ENCODE assay signal across 9 mouse cellular contexts in the genomic region with DNA sequence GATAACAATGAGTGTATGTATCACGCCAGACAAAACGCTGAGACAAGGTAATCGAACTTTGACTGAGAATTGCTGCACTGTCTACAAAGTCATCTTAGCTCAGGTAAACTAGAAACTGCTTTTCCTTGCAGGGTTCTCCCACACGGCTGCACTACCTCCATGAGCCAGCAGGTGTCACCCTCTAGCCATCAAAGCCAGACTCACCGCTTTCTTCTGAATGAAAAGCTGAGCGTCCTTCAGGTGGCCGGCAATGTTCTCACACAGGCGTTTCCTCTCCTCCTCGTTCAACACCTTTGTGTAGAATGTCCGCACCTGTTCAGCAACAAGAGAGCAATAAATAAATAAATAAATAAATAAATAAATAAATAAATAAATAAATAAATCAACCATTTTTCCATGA. TPM values are rescaled to one million over a fixed set of nuclear protein-coding genes. Genes with fewer than 3 reads are reported as not detected.
DNase-seq lines count a peak whose midpoint lies in the region; ATAC-seq and TF ChIP-seq lines count a peak whose summit lies in the region.
"Had no signal": no experiment of that assay in that cellular context is flagged by ENCODE, and none has a peak within 500 bp of the region (broad histone marks: within the 10 kb centered on the region; RNA-seq: fewer than 3 reads in every experiment).

No protein-coding gene starts in this region.

- TF ChIP-seq CTCF in kidney, postnatal 0 days (IDR thresholded peaks at IDR 0.05; ENCODE audit: low read depth): peak; percentile 98
- peak; percentile 98 for TF ChIP-seq CTCF in stomach, postnatal 0 days (IDR thresholded peaks at IDR 0.05; ENCODE audit: low read depth)

- peaks cover 72% of the 10 kb centered on the region for H3K36me3 ChIP-seq in embryonic facial prominence, embryonic 10.5 days (replicated peaks)
- H3K36me3 ChIP-seq in kidney, postnatal 0 days (ENCODE audit: insufficient read depth, low read length): peaks cover 41% of the 10 kb centered on the region
- peaks cover 51% of the 10 kb centered on the region for H3K36me3 ChIP-seq in liver, embryonic 11.5 days (ENCODE audit: control insufficient read depth, insufficient read depth, low read length)
- H3K36me3 ChIP-seq in neural tube, embryonic 12.5 days: peaks cover 77% of the 10 kb centered on the region
- H3K36me3 ChIP-seq in stomach, postnatal 0 days (ENCODE audit: control insufficient read depth, insufficient read depth, low read length): peaks cover 31% of the 10 kb centered on the region

- WGBS in embryonic facial prominence, embryonic 10.5 days: 24% methylated on average over 10 of the region's 10 CpGs
- WGBS in kidney, postnatal 0 days: 17% methylated on average over 10 of the region's 10 CpGs
- WGBS in liver, embryonic 11.5 days: 24% methylated on average over 10 of the region's 10 CpGs
- WGBS in neural tube, embryonic 12.5 days: 24% methylated on average over 10 of the region's 10 CpGs
- 13% methylated on average over 10 of the region's 10 CpGs for WGBS in stomach, postnatal 0 days

- H3K4me1 ChIP-seq in embryonic facial prominence, embryonic 10.5 days: peaks cover 7% of the 10 kb centered on the region
- H3K4me1 ChIP-seq in kidney, postnatal 0 days (replicated peaks; ENCODE audit: insufficient read depth, low read length): 0 out of 2 replicates have a peak, but pooled peaks cover 4% of the 10 kb centered on the region
- 0 out of 2 replicates have a peak, but pooled peaks cover 3% of the 10 kb centered on the region for H3K4me1 ChIP-seq in liver, embryonic 11.5 days (replicated peaks; ENCODE audit: control insufficient read depth, insufficient read depth, low read length)
- H3K4me1 ChIP-seq in neural tube, embryonic 12.5 days: no peaks in the 10 kb centered on the region
- H3K4me1 ChIP-seq in stomach, postnatal 0 days (replicated peaks; ENCODE audit: control insufficient read depth, insufficient read depth): no peaks in the 10 kb centered on the region

- peak; percentile 65; the same call in 1 of the 2 replicates for ATAC-seq in kidney, postnatal 0 days (replicated peaks; ENCODE audit: low FRiP score, low read depth)
- peak; percentile 8; the same call in 1 of the 2 replicates for ATAC-seq in liver, embryonic 11.5 days (replicated peaks; ENCODE audit: low FRiP score)
- ATAC-seq in neural tube, embryonic 12.5 days (ENCODE audit: low FRiP score, low read depth): 0 out of 2 replicates have a peak, but pooled peaks have one; percentile 68
- peak; percentile 57 for ATAC-seq in stomach, postnatal 0 days (ENCODE audit: low FRiP score, low TSS enrichment)

- no peak overlapping the region for H3K4me3 ChIP-seq in embryonic facial prominence, embryonic 10.5 days
- H3K4me3 ChIP-seq in kidney, postnatal 0 days (replicated peaks; ENCODE audit: low read depth, low read length): no peak overlapping the region
- H3K4me3 ChIP-seq in liver, embryonic 11.5 days (ENCODE audit: low read depth, low read length): no peak overlapping the region
- no peak overlapping the region for H3K4me3 ChIP-seq in neural tube, embryonic 12.5 days
- no peak overlapping the region for H3K4me3 ChIP-seq in stomach, postnatal 0 days (ENCODE audit: low read depth, low read length)
- H3K4me3 ChIP-seq: embryonic facial prominence, embryonic 12.5 days had no signal

- DNase-seq in B cell, adult 2 months: peak; percentile 91 to 92
- peak; percentile 77 for DNase-seq in adrenal gland, postnatal 25 days
- peak; percentile 86 for DNase-seq in embryonic facial prominence, embryonic 10.5 days (ENCODE audit: low spot score)
- peak; percentile 32 to 66 for DNase-seq in heart, adult 9 months (ENCODE audit: low spot score in 2 of 2)
- peak; percentile 81 for DNase-seq in kidney, postnatal 0 days (ENCODE audit: low spot score)
- peak; percentile 76 for DNase-seq in liver, embryonic 11.5 days (ENCODE audit: low spot score)
- DNase-seq in stomach, postnatal 0 days (ENCODE audit: low spot score): peak; percentile 89

- no peak for TF ChIP-seq EP300 in stomach, postnatal 0 days (optimal IDR thresholded peaks at IDR 0.05)

- H3K27ac ChIP-seq in embryonic facial prominence, embryonic 10.5 days (replicated peaks): no peak overlapping the region
- no peak overlapping the region for H3K27ac ChIP-seq in kidney, postnatal 0 days
- no peak overlapping the region for H3K27ac ChIP-seq in liver, embryonic 11.5 days (ENCODE audit: low read depth, low read length)
- H3K27ac ChIP-seq in neural tube, embryonic 12.5 days: no peak overlapping the region
- H3K27ac ChIP-seq in stomach, postnatal 0 days (replicated peaks): no peak overlapping the region
- H3K27ac ChIP-seq: embryonic facial prominence, embryonic 12.5 days had no signal

- no peak overlapping the region for H3K9ac ChIP-seq in kidney, postnatal 0 days (ENCODE audit: low read depth, low read length)
- no peak overlapping the region for H3K9ac ChIP-seq in liver, embryonic 11.5 days (ENCODE audit: low read depth, low read length)
- no peak overlapping the region for H3K9ac ChIP-seq in neural tube, embryonic 12.5 days
- H3K9ac ChIP-seq in stomach, postnatal 0 days (ENCODE audit: low read length): no peak overlapping the region
- H3K9ac ChIP-seq: embryonic facial prominence, embryonic 12.5 days had no signal

- H3K4me2 ChIP-seq in kidney, postnatal 0 days (ENCODE audit: low read length): no peak overlapping the region
- no peak overlapping the region for H3K4me2 ChIP-seq in liver, embryonic 11.5 days
- H3K4me2 ChIP-seq in neural tube, embryonic 12.5 days (replicated peaks): no peak overlapping the region
- H3K4me2 ChIP-seq in stomach, postnatal 0 days (replicated peaks; ENCODE audit: low read depth): no peak overlapping the region
- H3K4me2 ChIP-seq: embryonic facial prominence, embryonic 12.5 days had no signal

- no peaks in the 10 kb centered on the region for H3K9me3 ChIP-seq in embryonic facial prominence, embryonic 10.5 days
- H3K9me3 ChIP-seq in kidney, postnatal 0 days (replicated peaks; ENCODE audit: low read length): no peaks in the 10 kb centered on the region
- H3K9me3 ChIP-seq in liver, embryonic 11.5 days (ENCODE audit: control insufficient read depth, low read length): no peaks in the 10 kb centered on the region
- H3K9me3 ChIP-seq in neural tube, embryonic 12.5 days: no peaks in the 10 kb centered on the region
- H3K9me3 ChIP-seq in stomach, postnatal 0 days (ENCODE audit: control insufficient read depth, low read length): no peaks in the 10 kb centered on the region
- H3K9me3 ChIP-seq: embryonic facial prominence, embryonic 12.5 days had no signal

- no peaks in the 10 kb centered on the region for H3K27me3 ChIP-seq in embryonic facial prominence, embryonic 10.5 days (replicated peaks; ENCODE audit: low read depth, poor library complexity, severe bottlenecking)
- H3K27me3 ChIP-seq in kidney, postnatal 0 days (ENCODE audit: insufficient read depth, low read length): no peaks in the 10 kb centered on the region
- H3K27me3 ChIP-seq in liver, embryonic 11.5 days (replicated peaks; ENCODE audit: control insufficient read depth, insufficient read depth, low read length): no peaks in the 10 kb centered on the region
- H3K27me3 ChIP-seq in neural tube, embryonic 12.5 days (replicated peaks): no peaks in the 10 kb centered on the region
- no peaks in the 10 kb centered on the region for H3K27me3 ChIP-seq in stomach, postnatal 0 days (ENCODE audit: control insufficient read depth, insufficient read depth, low read length)
- H3K27me3 ChIP-seq: embryonic facial prominence, embryonic 12.5 days had no signal

RNA-seq across cellular contexts. Expression of a gene that starts 28.3 kb away (rescaled TPM):
- 332 and 416 TPM in 2 replicates for total RNA-seq in adrenal gland, postnatal 25 days (2021)
- 84.9 and 85.6 TPM in 2 replicates for polyA plus RNA-seq in embryonic facial prominence, embryonic 10.5 days (2016; fragmentation: Nextera tagmentation; extraction: Ambion mirVana)
- polyA plus RNA-seq in kidney, postnatal 0 days (2015; fragmentation: Nextera tagmentation; extraction: Ambion mirVana): 83.5 and 85.1 TPM in 2 replicates
- polyA plus RNA-seq in liver, embryonic 11.5 days (2014; fragmentation: Nextera tagmentation; extraction: Ambion mirVana): 145 and 166 TPM in 2 replicates
- polyA plus RNA-seq in neural tube, embryonic 12.5 days (2016; fragmentation: Nextera tagmentation; extraction: Ambion mirVana): 80.8 and 97.1 TPM in 2 replicates
- polyA plus RNA-seq in stomach, postnatal 0 days (2015; fragmentation: Nextera tagmentation; extraction: Ambion mirVana): 42.2 and 54.1 TPM in 2 replicates

RNA-seq across cellular contexts. Expression of a gene that starts 45.2 kb away (rescaled TPM):
- total RNA-seq in adrenal gland, postnatal 25 days (2021): not detected in 2 replicates
- 0.08 and 0.24 TPM in 2 replicates for polyA plus RNA-seq in embryonic facial prominence, embryonic 10.5 days (2016; fragmentation: Nextera tagmentation; extraction: Ambion mirVana)
- 4.8 and 6.5 TPM in 2 replicates for polyA plus RNA-seq in kidney, postnatal 0 days (2015; fragmentation: Nextera tagmentation; extraction: Ambion mirVana)
- not detected in 2 replicates for polyA plus RNA-seq in liver, embryonic 11.5 days (2014; fragmentation: Nextera tagmentation; extraction: Ambion mirVana)
- polyA plus RNA-seq in neural tube, embryonic 12.5 days (2016; fragmentation: Nextera tagmentation; extraction: Ambion mirVana): not detected in 2 replicates
- polyA plus RNA-seq in stomach, postnatal 0 days (2015; fragmentation: Nextera tagmentation; extraction: Ambion mirVana): 14.2 and 14.4 TPM in 2 replicates

Comparison
In these comparisons a context has a peak if more than half of its experiments do, and no peak if none do; other contexts are left out.
1. ATAC-seq: peak in every context shown above with its lines; median percentile 68 in neural tube, embryonic 12.5 days; 65 in kidney, postnatal 0 days; 57 in stomach, postnatal 0 days; 8 in liver, embryonic 11.5 days.